Mouse (Mus musculus): ENCODE data around the gene Umps.

Gene Umps

DNA sequence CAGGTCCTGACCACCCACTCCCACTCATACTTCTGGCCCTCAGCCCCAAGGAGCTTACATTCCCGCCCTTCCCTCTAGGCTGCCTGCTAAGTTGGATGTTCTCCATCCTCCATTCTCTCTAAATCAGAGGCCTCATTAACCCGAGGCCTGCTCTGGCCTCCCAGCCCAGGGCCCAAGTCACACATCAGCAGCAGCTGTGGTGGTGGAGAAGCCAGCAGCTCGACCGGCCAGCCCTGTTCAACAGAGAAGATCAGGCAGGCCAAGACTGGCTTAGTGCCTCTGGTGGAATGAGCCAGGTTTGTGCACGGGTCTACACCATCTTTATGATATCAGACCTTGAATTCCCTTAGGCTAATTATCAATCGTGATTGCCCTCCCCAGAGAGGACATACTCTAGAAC lies 36.1 kb downstream of the Umps start:
- in situ Hi-C loops (cut with MboI): no loop called here

- in situ Hi-C loops (cut with MboI): no loop called here
Observed at GRCm38 (mm10) chr16:33928788-33929462, 37.9 kb downstream of the Umps start.

- in situ Hi-C loops (cut with MboI): no loop called here
Observed at GRCm38 (mm10) chr16:33927263-33927824, 39.5 kb downstream of the Umps start.

DNA sequence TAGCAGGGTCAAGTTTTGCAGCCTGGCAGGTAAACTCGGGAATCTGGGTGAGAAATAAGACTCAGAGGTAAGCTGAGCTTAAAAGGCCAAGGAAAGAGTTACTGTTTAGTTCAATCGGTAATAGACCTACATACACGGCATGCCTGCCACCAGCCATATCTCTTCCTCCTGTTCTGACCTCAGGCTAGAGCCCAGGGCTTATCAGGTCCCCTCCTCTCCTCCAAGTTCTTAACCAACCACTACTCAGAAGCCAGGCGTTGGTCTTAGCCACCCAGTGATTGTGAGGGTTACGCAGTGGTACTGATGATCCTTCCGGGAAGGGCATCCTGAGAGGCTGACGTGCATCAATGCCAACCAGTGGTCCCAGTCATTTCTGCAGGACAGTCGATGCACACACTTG lies 43.1 kb downstream of the Umps start:
- in situ Hi-C loops (cut with MboI): no loop called here

GRCm38 (mm10) chr16:33923001-33923316 lies 43.9 kb downstream of the Umps start:
- in situ Hi-C loops (cut with MboI): no loop called here

DNA sequence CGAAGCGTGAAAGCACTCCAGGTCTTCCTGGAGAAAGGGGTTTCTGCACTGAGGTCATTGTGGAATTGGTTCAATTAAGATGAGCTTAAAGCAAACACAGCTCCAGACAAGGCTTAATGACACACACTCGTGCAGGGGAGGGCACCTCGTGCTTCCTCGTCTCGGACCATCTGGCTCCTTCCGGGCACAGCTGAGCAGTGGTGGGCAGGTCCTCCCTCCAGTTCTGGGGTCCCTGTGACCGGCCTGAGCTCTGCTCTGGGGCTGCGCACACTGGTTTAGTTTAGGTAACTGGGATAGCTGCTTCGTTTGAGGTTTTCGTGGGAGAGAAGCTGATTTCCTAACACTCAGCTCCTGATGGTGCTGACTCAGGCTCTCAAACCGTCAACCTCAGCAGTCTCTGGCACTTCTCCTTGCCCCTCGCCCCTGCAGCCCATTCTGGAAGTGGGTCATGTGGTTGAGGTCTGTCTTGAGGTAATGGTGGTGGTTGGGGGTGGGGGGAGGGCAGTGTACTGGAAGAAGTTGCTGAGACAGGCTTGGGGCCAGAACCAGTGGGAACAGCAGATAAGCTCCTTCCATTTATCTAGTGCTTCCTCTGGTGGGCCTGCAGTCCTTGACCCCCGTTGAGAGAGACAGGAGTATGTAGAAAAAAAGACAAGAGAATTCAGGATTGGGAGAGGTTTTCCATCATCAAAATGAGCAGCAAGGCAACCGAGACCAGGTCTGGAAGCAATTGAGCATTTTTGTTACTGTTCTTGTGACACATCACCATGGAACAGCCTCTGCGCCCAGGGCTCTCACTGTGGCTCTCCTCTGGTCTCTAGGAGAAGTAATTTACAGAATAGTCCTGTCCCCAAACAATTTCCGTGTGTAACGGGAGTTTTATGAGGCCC lies 44.5 kb downstream of the Umps start:
- in situ Hi-C loops (cut with MboI): no loop called here

DNA sequence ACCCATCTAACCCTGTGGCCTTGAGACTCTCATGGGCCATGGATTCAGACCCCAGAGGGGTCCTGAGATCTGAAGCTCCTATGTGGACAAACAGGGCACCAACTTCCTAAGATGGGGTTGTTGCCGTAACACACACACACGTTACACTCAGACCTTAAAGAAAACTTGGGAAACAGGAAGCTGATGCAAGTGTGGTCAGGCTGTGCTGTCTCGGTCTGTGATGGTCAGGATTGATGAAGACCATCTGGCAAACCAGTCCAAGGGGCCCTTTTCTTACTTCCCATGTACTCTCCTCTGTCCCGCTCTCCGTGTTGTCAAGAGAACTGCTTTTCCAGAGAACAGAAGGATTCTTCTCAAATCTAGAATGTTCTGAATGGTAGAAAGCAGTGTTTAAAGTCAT lies 45.3 kb downstream of the Umps start:
- in situ Hi-C loops (cut with MboI): no loop called here

DNA sequence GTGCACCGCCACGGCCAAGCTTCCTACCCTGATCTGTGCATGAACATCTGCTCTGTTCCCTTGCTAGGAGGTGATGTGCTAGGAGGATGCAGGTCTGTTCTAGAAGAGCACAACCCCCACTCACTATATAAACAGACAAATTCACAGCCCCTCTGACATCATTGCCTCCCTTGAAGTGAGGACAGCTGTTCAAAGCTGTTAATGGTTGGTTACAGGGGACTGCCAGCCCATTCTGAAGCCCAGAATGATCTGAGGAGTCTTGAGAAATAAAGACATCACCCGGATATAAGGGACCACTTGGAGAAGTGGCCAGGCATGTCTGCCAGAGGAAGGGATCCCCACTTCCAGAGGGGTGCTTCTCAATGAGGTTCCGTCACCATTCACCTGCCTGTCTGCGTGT lies 48.9 kb downstream of the Umps start:
- in situ Hi-C loops (cut with MboI): no loop called here

DNA sequence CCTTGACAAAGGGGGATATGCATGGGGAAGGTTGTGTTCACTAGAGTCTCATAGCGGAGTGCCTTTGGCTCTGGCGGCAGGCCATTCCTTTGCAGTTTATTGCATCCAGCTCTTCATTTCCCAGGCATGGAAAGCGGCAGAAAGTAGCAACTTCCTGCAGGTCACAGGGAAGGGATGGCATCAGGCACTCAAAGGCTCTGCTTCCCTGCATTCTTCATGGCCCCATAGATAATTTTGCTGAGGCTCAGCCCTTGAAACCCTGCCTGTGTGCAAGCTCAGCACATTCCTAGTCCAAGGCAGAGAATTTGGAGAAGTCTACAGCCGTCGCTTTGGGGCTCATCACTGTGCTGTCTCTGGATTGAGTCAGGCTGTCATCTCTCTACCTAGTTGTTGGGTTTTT lies 49.4 kb downstream of the Umps start:
- in situ Hi-C loops (cut with MboI): no loop called here

DNA sequence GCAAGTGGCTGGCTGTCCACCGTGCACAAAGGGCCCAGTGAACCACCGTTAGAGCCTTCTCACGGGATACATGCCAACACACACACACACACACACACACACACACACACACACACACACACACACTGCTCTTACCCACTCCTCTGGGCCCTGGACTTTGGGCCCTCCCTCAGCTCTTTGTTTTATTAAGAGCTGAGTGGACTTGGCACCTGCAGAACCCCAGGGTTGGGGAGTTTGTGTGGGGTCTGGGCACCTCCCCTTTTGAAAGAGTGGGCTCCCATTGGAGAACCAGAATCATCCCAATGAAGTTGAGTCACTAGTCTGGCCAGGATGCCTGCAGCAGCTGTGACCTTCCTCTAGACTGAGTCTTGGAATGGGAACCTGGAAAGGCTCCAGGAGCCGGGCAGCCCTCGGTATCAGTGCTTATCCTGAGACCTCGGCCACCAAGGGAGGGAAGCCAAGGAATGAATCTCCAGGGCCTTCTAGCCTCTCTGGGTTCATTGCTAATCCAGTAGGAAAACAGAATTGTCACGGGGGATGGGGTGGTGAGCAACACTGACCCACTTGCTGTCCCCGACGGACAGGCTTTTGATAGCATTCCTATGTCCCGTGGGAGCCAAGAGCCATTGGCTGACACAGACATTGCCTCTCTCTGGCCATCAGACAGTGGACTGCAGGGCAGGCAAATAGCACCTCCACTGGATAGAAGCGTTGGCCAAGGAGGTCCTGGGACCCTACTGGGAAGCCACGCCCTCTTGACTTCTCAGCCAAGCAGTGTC lies 50.2 kb downstream of the Umps start:
- in situ Hi-C loops (cut with MboI): no loop called here

DNA sequence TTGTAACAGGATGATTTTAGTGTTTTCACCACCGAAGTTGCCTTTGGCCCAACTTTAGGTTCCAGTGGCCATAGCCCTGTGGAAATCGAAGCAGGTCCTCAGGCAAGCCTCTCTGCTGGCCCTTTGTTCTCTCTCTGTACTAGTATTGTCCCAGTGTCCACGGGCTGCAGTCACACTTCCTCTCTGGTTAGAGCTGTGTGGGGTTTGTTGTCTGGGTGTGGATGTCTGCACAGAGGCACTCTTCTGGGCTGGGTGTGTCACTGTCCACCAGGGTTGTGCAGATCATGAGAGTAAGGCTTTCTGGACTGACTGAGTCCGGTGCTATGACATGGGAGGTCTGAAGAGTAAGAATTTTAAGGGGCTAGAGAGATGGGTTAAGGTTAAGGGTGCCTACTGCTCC lies 51.8 kb downstream of the Umps start:
- in situ Hi-C loops (cut with MboI): no loop called here

- in situ Hi-C loops (cut with MboI): no loop called here
Observed at GRCm38 (mm10) chr16:33908239-33908638, 58.6 kb downstream of the Umps start.

Measured in mature B cell (primary cell).